In genomic region chr9:35421730-35422235, GRCm38 (mm10) we compare ENCODE assay signal across 8 mouse cellular contexts. TPM values are rescaled to one million over a fixed set of nuclear protein-coding genes. Genes with fewer than 3 reads are reported as not detected.
DNase-seq lines count a peak whose midpoint lies in the region; TF ChIP-seq lines count a peak whose summit lies in the region.

No protein-coding gene starts in this region.

- peaks cover 11% of the 10 kb centered on the region for H3K4me1 ChIP-seq in megakaryocyte, embryonic 14.5 days
- H3K4me1 ChIP-seq in small intestine, adult 2 months (ENCODE audit: control insufficient read depth, insufficient read depth, insufficient read length, low read length), result no peaks in the 10 kb centered on the region

- H3K9me3 ChIP-seq in megakaryocyte, embryonic 14.5 days, result no peaks in the 10 kb centered on the region

- peak overlapping the region; percentile 95 for H3K4me3 ChIP-seq in megakaryocyte, embryonic 14.5 days (replicated peaks)
- H3K4me3 ChIP-seq in small intestine, adult 2 months (ENCODE audit: low read depth, low read length), result peak overlapping the region; percentile 93

- TF ChIP-seq CTCF in small intestine, adult 2 months (IDR thresholded peaks at IDR 0.05; ENCODE audit: extremely low read depth, insufficient read length, insufficient replicate concordance, low read depth, low read length), result no peak

- no peak for TF ChIP-seq POLR2A in small intestine, adult 2 months (IDR thresholded peaks at IDR 0.05; ENCODE audit: low read depth, low read length)

- H3K36me3 ChIP-seq in megakaryocyte, embryonic 14.5 days (replicated peaks; ENCODE audit: low read length), result no peaks in the 10 kb centered on the region
- no peaks in the 10 kb centered on the region for H3K36me3 ChIP-seq in small intestine, adult 2 months (ENCODE audit: control insufficient read depth, insufficient read depth, low read length)

- under 1% methylated on average over 35 of the region's 35 CpGs for WGBS in small intestine, adult 2 months

- peak overlapping the region; percentile 23; the same call in 1 of the 2 replicates for H3K27ac ChIP-seq in small intestine, adult 2 months (ENCODE audit: insufficient read depth, low read depth, low read length)

- DNase-seq in adrenal gland, postnatal 36 days, result peak; percentile 17 to 49
- no peak for DNase-seq in adrenal gland, adult 18-20 months (ENCODE audit: low spot score in 2 of 2)
- DNase-seq in 416B (ENCODE audit: low read depth), result peak; percentile 3
- peak; percentile 59 to 68 for DNase-seq in cerebellum, adult 18-20 months
- DNase-seq in frontal cortex, postnatal 36 days (ENCODE audit: low spot score in 2 of 2), result peak; percentile 31 to 54
- peak; percentile 61 to 77 for DNase-seq in kidney, postnatal 4 days

- H3K27me3 ChIP-seq in megakaryocyte, embryonic 14.5 days (replicated peaks), result peaks cover 64% of the 10 kb centered on the region
- H3K27me3 ChIP-seq in small intestine, adult 2 months (ENCODE audit: control insufficient read depth, insufficient read depth, low read length), result no peaks in the 10 kb centered on the region

RNA-seq across cellular contexts. Expression of gene Cdon, which starts 0.9 kb away (rescaled TPM):
- total RNA-seq in adrenal gland, postnatal 36 days (2021), result 10 to 100 TPM; 14.2 to 17.9 TPM
- total RNA-seq in adrenal gland, adult 18-20 months (2021), result 10 to 100 TPM in 1 of 2 experiments, 1 to 10 TPM in 1; 7.7 to 12.2 TPM
- not detected in 2 replicates for polyA plus RNA-seq in megakaryocyte, embryonic 14.5 days (2012; ENCODE audit: insufficient read depth, low replicate concordance)
- polyA plus RNA-seq in small intestine, adult 2 months (2012; rRNA removed), result 1.4 TPM in 2 replicates

Comparison
In these comparisons a context has a peak if more than half of its experiments do, and no peak if none do; other contexts are left out.
1. DNase-seq: peak in adrenal gland, postnatal 36 days (2 of 2), 416B (single experiment), cerebellum, adult 18-20 months (2 of 2), frontal cortex, postnatal 36 days (2 of 2) and kidney, postnatal 4 days (2 of 2); none in adrenal gland, adult 18-20 months (0 of 2).